10 mouse cellular contexts compared by ENCODE assay signal in the genomic region with DNA sequence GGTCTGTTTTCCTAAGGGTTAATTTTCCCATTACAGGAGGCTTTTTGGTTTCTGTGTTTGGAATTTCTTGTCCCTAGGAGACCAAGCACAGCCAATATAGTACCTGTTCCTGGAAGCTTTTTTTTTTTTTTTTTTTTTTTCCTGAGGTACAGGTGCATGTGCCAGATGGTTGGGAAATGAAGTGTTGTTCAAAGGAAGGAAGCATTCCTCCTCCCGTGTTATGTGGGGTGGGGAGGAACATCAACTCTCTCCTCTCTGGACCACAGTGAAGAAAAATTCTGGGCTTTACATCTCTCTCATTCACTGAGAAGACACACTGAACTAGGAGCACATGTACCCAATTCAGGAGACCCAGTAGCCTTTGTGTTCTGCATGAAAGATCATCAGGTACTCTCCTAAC. TPM values are rescaled to one million over a fixed set of nuclear protein-coding genes. Genes with fewer than 3 reads are reported as not detected.
DNase-seq lines count a peak whose midpoint lies in the region; ATAC-seq and TF ChIP-seq lines count a peak whose summit lies in the region.
"Had no signal": no experiment of that assay in that cellular context is flagged by ENCODE, and none has a peak within 500 bp of the region (broad histone marks: within the 10 kb centered on the region; RNA-seq: fewer than 3 reads in every experiment).

No protein-coding gene starts in this region.

- no peaks in the 10 kb centered on the region for H3K27me3 ChIP-seq in heart, embryonic 15.5 days
- H3K27me3 ChIP-seq in hindbrain, embryonic 16.5 days (replicated peaks; ENCODE audit: control insufficient read depth, insufficient read depth, low read length): no peaks in the 10 kb centered on the region
- no peaks in the 10 kb centered on the region for H3K27me3 ChIP-seq in midbrain, embryonic 13.5 days

- intact Hi-C loops in gastrocnemius, postnatal 14 days (cut with DNase I; ENCODE audit: low total_unique reads): no loop called here

- ATAC-seq in heart, embryonic 15.5 days (replicated peaks; ENCODE audit: insufficient number of reproducible peaks, insufficient read depth, low FRiP score, low read depth): no peak
- ATAC-seq in hindbrain, embryonic 16.5 days: no peak
- no peak for ATAC-seq in midbrain, embryonic 13.5 days

- peaks cover 40% of the 10 kb centered on the region for H3K4me1 ChIP-seq in heart, embryonic 15.5 days (replicated peaks)
- H3K4me1 ChIP-seq in cortical plate, adult 2 months (ENCODE audit: control insufficient read depth, insufficient read depth, low read length): peaks cover 7% of the 10 kb centered on the region; the same call in 1 of the 2 replicates
- H3K4me1 ChIP-seq in hindbrain, embryonic 16.5 days (ENCODE audit: control insufficient read depth, insufficient read depth, low read depth, low read length): peaks cover 38% of the 10 kb centered on the region
- peaks cover 44% of the 10 kb centered on the region for H3K4me1 ChIP-seq in midbrain, embryonic 13.5 days (replicated peaks)

- H3K9ac ChIP-seq in heart, embryonic 15.5 days: no peak overlapping the region
- peak overlapping the region; percentile 28; the same call in 1 of the 2 replicates for H3K9ac ChIP-seq in hindbrain, embryonic 16.5 days (ENCODE audit: low read depth, low read length)
- H3K9ac ChIP-seq in midbrain, embryonic 13.5 days (replicated peaks): peak overlapping the region; percentile 90

- peak overlapping the region; percentile 87 for H3K4me3 ChIP-seq in heart, embryonic 15.5 days
- H3K4me3 ChIP-seq in cortical plate, adult 2 months (ENCODE audit: insufficient read depth, low read length): peak overlapping the region; percentile 78; the same call in 1 of the 2 replicates
- peak overlapping the region; percentile 99; the same call in 1 of the 2 replicates for H3K4me3 ChIP-seq in hindbrain, embryonic 16.5 days (ENCODE audit: low read length)
- peak overlapping the region; percentile 97 for H3K4me3 ChIP-seq in midbrain, embryonic 13.5 days (replicated peaks)

- H3K9me3 ChIP-seq in heart, embryonic 15.5 days (replicated peaks): no peaks in the 10 kb centered on the region
- no peaks in the 10 kb centered on the region for H3K9me3 ChIP-seq in hindbrain, embryonic 16.5 days (ENCODE audit: control insufficient read depth, low read length)
- no peaks in the 10 kb centered on the region for H3K9me3 ChIP-seq in midbrain, embryonic 13.5 days

- peaks cover 32% of the 10 kb centered on the region for H3K36me3 ChIP-seq in heart, embryonic 15.5 days
- peaks cover 13% of the 10 kb centered on the region for H3K36me3 ChIP-seq in hindbrain, embryonic 16.5 days (ENCODE audit: control insufficient read depth, insufficient read depth, low read length)
- peaks cover 42% of the 10 kb centered on the region for H3K36me3 ChIP-seq in midbrain, embryonic 13.5 days

- no peak for TF ChIP-seq CTCF in cortical plate, adult 2 months (IDR thresholded peaks at IDR 0.05; ENCODE audit: extremely low read depth, insufficient read depth, low read length)

- peak overlapping the region; percentile 93; the same call in 1 of the 2 replicates for H3K4me2 ChIP-seq in heart, embryonic 15.5 days
- H3K4me2 ChIP-seq in hindbrain, embryonic 16.5 days (ENCODE audit: low read length): peak overlapping the region; percentile 99
- peak overlapping the region; percentile 94 for H3K4me2 ChIP-seq in midbrain, embryonic 13.5 days (replicated peaks)

- 63% methylated on average over 1 of the region's 1 CpGs for WGBS in heart, embryonic 15.5 days
- 47% methylated on average over 1 of the region's 1 CpGs for WGBS in hindbrain, embryonic 16.5 days
- 65% methylated on average over 1 of the region's 1 CpGs for WGBS in midbrain, embryonic 13.5 days

- no peak for DNase-seq in heart, postnatal 4 days
- no peak for DNase-seq in gastrocnemius, postnatal 14 days
- DNase-seq in layer of hippocampus, adult 18-20 months (ENCODE audit: low spot score in 2 of 2): no peak
- no peak for DNase-seq in MN1 (ENCODE audit: low spot score)
- DNase-seq: adrenal gland, postnatal 25 days; kidney, adult 18-20 months had no signal

- peak overlapping the region; percentile 97; the same call in 1 of the 2 replicates for H3K27ac ChIP-seq in heart, embryonic 15.5 days
- H3K27ac ChIP-seq in cortical plate, adult 2 months (ENCODE audit: insufficient read depth, low read length): no peak overlapping the region
- H3K27ac ChIP-seq in hindbrain, embryonic 16.5 days (ENCODE audit: low read depth, low read length): no peak overlapping the region
- no peak overlapping the region for H3K27ac ChIP-seq in midbrain, embryonic 13.5 days

- TF ChIP-seq POLR2A in cortical plate, adult 2 months (IDR thresholded peaks at IDR 0.05; ENCODE audit: extremely low read depth, insufficient read depth, low read length): no peak

RNA-seq across cellular contexts. Expression of gene Rnf41, which starts 1.6 kb away (rescaled TPM):
- 25.5 and 29.0 TPM in 2 replicates for polyA plus RNA-seq in heart, embryonic 15.5 days (2015; fragmentation: Nextera tagmentation; extraction: Ambion mirVana)
- 10 to 100 TPM; 25.0 to 27.0 TPM for total RNA-seq in heart, postnatal 4 days (2021)
- 78.2 and 78.5 TPM in 2 replicates for polyA plus RNA-seq in cortical plate, adult 2 months (2012; rRNA removed)
- polyA plus RNA-seq in hindbrain, embryonic 16.5 days (2015; fragmentation: Nextera tagmentation; extraction: Ambion mirVana): 96.7 and 98.3 TPM in 2 replicates
- polyA plus RNA-seq in midbrain, embryonic 13.5 days (2015; fragmentation: Nextera tagmentation; extraction: Ambion mirVana): 81.5 and 85.9 TPM in 2 replicates
- 10 to 100 TPM; 12.9 to 13.0 TPM for total RNA-seq in gastrocnemius, postnatal 14 days (2021)
- 10 to 100 TPM; 74.0 to 76.8 TPM for total RNA-seq in layer of hippocampus, adult 18-20 months (2021)

RNA-seq across cellular contexts. Expression of gene Nabp2, which starts 1.8 kb away (rescaled TPM):
- polyA plus RNA-seq in heart, embryonic 15.5 days (2015; fragmentation: Nextera tagmentation; extraction: Ambion mirVana): 52.6 and 58.9 TPM in 2 replicates
- total RNA-seq in heart, postnatal 4 days (2021): 10 to 100 TPM; 44.1 to 47.1 TPM
- 79.4 and 83.4 TPM in 2 replicates for polyA plus RNA-seq in cortical plate, adult 2 months (2012; rRNA removed)
- polyA plus RNA-seq in hindbrain, embryonic 16.5 days (2015; fragmentation: Nextera tagmentation; extraction: Ambion mirVana): 126 and 150 TPM in 2 replicates
- polyA plus RNA-seq in midbrain, embryonic 13.5 days (2015; fragmentation: Nextera tagmentation; extraction: Ambion mirVana): 142 and 153 TPM in 2 replicates
- 10 to 100 TPM; 48.2 to 51.8 TPM for total RNA-seq in gastrocnemius, postnatal 14 days (2021)
- total RNA-seq in layer of hippocampus, adult 18-20 months (2021): 10 to 100 TPM; 96.5 to 98.5 TPM

RNA-seq across cellular contexts. Expression of gene Slc39a5, which starts 12.0 kb away (rescaled TPM):
- polyA plus RNA-seq in heart, embryonic 15.5 days (2015; fragmentation: Nextera tagmentation; extraction: Ambion mirVana): 0.24 and 0.81 TPM in 2 replicates
- not detected for total RNA-seq in heart, postnatal 4 days (2021)
- 0.51 and 0.73 TPM in 2 replicates for polyA plus RNA-seq in cortical plate, adult 2 months (2012; rRNA removed)
- 0.36 and 0.41 TPM in 2 replicates for polyA plus RNA-seq in hindbrain, embryonic 16.5 days (2015; fragmentation: Nextera tagmentation; extraction: Ambion mirVana)
- polyA plus RNA-seq in midbrain, embryonic 13.5 days (2015; fragmentation: Nextera tagmentation; extraction: Ambion mirVana): 0.18 and 0.22 TPM in 2 replicates
- total RNA-seq in gastrocnemius, postnatal 14 days (2021): not detected
- total RNA-seq in layer of hippocampus, adult 18-20 months (2021): under 1 TPM in 1 of 2 experiments, not detected in 1; 0.37 TPM
- total RNA-seq: adrenal gland, postnatal 25 days had no signal

RNA-seq across cellular contexts. Expression of gene Ankrd52, which starts 36.2 kb away (rescaled TPM):
- 6.8 and 11.8 TPM in 2 replicates for polyA plus RNA-seq in heart, embryonic 15.5 days (2015; fragmentation: Nextera tagmentation; extraction: Ambion mirVana)
- 10 to 100 TPM; 44.4 to 44.9 TPM for total RNA-seq in heart, postnatal 4 days (2021)
- polyA plus RNA-seq in cortical plate, adult 2 months (2012; rRNA removed): 30.0 and 30.4 TPM in 2 replicates
- polyA plus RNA-seq in hindbrain, embryonic 16.5 days (2015; fragmentation: Nextera tagmentation; extraction: Ambion mirVana): 9.9 and 12.1 TPM in 2 replicates
- 13.0 and 14.8 TPM in 2 replicates for polyA plus RNA-seq in midbrain, embryonic 13.5 days (2015; fragmentation: Nextera tagmentation; extraction: Ambion mirVana)
- total RNA-seq in gastrocnemius, postnatal 14 days (2021): 10 to 100 TPM; 53.7 to 54.8 TPM
- 10 to 100 TPM; 45.4 to 49.6 TPM for total RNA-seq in layer of hippocampus, adult 18-20 months (2021)

RNA-seq across cellular contexts. Expression of gene Coq10a, which starts 44.3 kb away (rescaled TPM):
- polyA plus RNA-seq in heart, embryonic 15.5 days (2015; fragmentation: Nextera tagmentation; extraction: Ambion mirVana): 17.0 TPM in 2 replicates
- 10 to 100 TPM; 82.0 to 85.7 TPM for total RNA-seq in heart, postnatal 4 days (2021)
- polyA plus RNA-seq in cortical plate, adult 2 months (2012; rRNA removed): 101 and 103 TPM in 2 replicates
- 11.4 and 32.3 TPM in 2 replicates for polyA plus RNA-seq in hindbrain, embryonic 16.5 days (2015; fragmentation: Nextera tagmentation; extraction: Ambion mirVana)
- 28.2 and 34.3 TPM in 2 replicates for polyA plus RNA-seq in midbrain, embryonic 13.5 days (2015; fragmentation: Nextera tagmentation; extraction: Ambion mirVana)
- 100 to 1,000 TPM; 257 to 331 TPM for total RNA-seq in gastrocnemius, postnatal 14 days (2021)
- total RNA-seq in layer of hippocampus, adult 18-20 months (2021): 10 to 100 TPM; 49.5 to 49.7 TPM
